Mouse (Mus musculus) kidney, postnatal 36 days (tissue): ENCODE data around the gene Eml1.

Experiments
- DNase-seq, 2 experiments: peaks; one replicate each; pipeline ENCODE4 v3.0.0; 2021 to 2022; ENCODE audit warnings: mixed read lengths in 2 of 2

Gene Eml1

GRCm38 (mm10) chr12:108553079-108553478 lies 182.3 kb downstream of the Eml1 start:
- DNase-seq, result peak; percentile 8 to 14

GRCm38 (mm10) chr12:108554120-108554841 lies 183.5 kb downstream of the Eml1 start, which contains the start of gene Evl:
TSS of gene Evl (plus strand) at chr12:108554720.
- peak; percentile 85 to 93 for DNase-seq

DNA sequence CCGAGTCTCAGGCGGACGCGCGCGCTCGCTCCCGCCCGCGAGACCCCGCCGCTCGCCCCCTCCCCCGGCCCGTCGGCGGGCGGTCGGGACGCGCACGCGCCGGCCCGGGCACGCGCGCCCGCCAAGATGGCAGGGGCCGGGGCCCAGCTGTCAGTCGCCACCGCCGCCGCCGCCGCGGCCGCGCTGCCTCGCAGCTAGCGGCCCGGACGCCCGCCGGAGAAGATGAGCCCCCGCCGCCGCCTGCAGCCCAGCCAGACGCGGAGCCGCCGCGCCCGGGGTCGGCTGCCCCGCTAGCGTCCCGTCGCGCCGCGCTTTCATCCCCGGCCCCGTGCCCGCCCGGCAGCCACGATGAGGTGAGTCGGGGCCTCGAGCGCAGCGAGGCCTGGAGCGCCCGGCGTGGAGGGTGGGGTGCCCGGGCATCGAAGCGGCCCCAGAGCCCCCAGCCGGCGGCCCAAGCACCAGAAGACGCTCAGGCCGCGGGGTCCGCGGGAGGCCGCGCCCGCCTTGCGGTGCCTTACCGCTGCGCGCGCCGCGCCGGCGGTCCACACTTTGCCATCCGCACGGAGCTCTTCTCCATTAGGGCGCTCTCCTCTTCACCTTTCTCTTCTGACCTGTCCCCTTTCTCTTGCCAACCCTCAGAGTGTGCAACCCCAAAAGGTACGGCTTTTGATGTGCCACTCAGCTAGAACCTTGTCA lies 184.3 kb downstream of the Eml1 start:
- peak in 1 of 2 experiments; percentile 53 for DNase-seq

- DNase-seq, result no peak
These were observed 187.4 kb downstream of the Eml1 start for GRCm38 (mm10) chr12:108558194-108558593.

DNA sequence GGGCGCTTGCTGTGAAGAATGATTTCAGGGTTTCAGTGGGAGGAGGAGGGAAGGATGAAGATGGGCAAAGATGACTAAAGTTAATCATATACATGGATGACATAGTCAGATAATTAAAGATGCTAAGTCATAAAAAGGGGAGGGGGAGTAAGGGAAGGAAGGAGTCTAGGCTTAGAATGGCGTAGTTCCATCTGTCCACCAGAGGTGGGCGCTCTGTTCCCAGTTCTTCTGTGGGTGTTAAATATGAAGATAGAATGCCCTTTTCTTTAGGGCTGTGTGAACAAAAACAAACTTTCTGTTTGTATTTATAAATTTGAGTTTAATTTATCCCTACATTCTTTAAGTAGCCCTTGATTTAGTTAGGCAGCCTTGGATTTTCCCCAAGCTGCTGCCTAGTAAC lies 192.5 kb downstream of the Eml1 start:
- DNase-seq, result peak in 1 of 2 experiments; percentile 39

DNA sequence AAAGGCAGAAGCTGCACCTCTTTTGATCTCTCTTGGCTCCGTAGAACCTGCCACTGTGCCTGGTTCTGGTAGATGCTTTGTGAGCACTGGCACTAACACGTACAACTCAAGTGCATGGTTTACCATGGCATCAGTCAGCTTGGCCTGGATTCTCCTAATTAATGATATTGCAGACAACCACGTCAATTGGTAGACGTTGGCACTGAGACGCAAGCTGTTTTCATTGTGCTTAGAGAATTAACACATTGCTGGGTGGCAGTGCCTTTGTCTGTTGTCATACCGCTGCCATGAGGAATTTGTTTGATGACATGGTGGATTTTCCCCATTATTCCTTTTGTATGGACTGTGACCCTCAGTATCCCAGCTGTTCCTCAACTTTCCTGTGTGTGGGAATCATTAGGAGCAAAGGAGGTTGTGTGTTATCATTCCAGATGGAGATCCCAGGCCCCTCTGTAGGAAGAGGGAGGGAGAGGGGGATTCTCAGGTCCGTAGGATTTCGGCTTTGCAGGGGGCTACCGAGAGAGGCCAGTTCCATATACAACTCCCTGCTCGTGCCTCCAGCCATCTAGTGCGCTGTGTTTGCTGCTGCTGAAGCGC lies 194.3 kb downstream of the Eml1 start:
- DNase-seq, result no peak

DNA sequence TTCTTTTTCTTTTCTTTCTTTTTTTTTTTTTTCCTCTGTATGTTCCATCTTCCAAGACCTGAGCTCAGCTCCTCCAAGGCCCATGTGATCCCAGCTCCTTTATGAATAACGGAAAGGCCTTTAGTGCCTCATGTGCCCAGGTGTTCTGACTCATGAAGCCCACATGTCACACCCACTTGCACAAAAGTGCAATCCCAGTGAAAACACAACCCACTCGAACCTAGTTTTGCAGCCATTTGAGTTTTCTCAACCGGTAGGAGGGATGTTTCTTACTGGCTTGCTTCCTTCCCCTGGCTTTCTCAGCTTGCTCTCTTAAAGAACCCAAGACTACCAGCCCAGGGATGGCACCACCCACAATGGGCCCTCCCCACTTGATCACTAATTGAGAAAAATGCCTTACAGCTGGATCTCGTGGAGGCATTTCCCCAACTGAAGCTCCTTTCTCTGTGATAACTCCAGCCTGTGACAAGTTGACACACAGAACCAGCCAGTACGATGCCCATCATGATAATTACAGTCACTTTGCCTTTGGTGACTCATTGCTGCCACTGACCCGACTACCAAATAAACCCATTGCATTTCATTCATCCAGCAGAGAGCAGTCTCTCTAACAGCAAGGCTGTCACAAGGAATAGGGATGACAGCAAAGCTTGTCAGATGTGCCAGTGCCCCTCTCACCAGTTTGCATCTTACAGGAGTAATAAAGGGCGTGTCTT lies 208.6 kb downstream of the Eml1 start:
- DNase-seq, result no peak

DNA sequence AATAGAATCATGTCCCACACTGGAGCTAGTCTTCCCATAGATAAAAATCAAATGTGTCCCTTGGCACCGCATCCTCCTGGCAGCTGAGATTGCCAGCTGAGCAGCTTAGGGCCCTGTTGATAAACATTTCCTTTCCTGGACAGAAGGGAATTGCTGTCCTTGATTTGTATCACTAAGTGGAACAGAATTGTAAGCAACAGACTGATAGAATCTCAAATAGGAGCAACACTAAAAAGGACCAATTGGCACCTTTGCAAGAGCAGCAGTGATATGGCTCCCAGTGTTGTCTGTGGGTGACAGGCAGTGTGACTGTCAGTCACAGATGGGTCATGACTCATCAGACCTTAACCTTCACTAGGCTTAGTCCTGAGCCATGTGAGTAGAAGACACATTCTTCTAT lies 213.0 kb downstream of the Eml1 start:
- DNase-seq, result no peak
